Mouse (Mus musculus) midbrain, embryonic 12.5 days (tissue): ENCODE data around the gene Ang6. TPM values are rescaled to one million over a fixed set of nuclear protein-coding genes. Genes with fewer than 3 reads are reported as not detected.
"Not testable (repeated sequence)": the region's sequence is repeated elsewhere in the genome, so short reads cannot be mapped to it uniquely, and the experiment has no call there.

Source experiments
- ATAC-seq: fragments of 200-750 bp; cut with Nextera tagmentation; 2 replicates; pipeline ENCODE4 v1.8.0; 2017; ENCODE audit warnings: low read depth, moderate TSS enrichment, moderate library complexity; ENCODE audit not compliant: low FRiP score
- H3K27ac ChIP-seq: fragments of 300-500 bp; sonication (generic); replicated peaks from 2 replicates; pipeline ENCODE4 v1.5.1; 2016; ENCODE audit warnings: mild to moderate bottlenecking
- H3K27me3 ChIP-seq: fragments of 300-500 bp; sonication (generic); 2 replicates; pipeline ENCODE4 v1.6.1; 2016; ENCODE audit warnings: mild to moderate bottlenecking
- H3K36me3 ChIP-seq: fragments of 300-500 bp; sonication (generic); 2 replicates; pipeline ENCODE4 v1.6.1; 2016
- H3K4me1 ChIP-seq: fragments of 300-500 bp; sonication (generic); 2 replicates; pipeline ENCODE4 v1.6.1; 2016
- H3K4me2 ChIP-seq: fragments of 300-500 bp; sonication (generic); replicated peaks from 2 replicates; pipeline ENCODE4 v1.6.1; 2016; ENCODE audit warnings: mild to moderate bottlenecking, moderate library complexity
- H3K4me3 ChIP-seq: fragments of 300-500 bp; sonication (generic); 2 replicates; pipeline ENCODE4 v1.5.1; 2016; ENCODE audit warnings: mild to moderate bottlenecking
- H3K9ac ChIP-seq: fragments of 300-500 bp; sonication (generic); replicated peaks from 2 replicates; pipeline ENCODE4 v1.6.1; 2016; ENCODE audit warnings: mild to moderate bottlenecking, moderate library complexity
- H3K9me3 ChIP-seq: fragments of 300-500 bp; sonication (generic); 2 replicates; pipeline ENCODE4 v1.6.1; 2016; ENCODE audit warnings: mild to moderate bottlenecking
- WGBS: fragments of 180-500 bp; shearing (Covaris S2); methylation state at CpG from one replicate; pipeline ENCODE4 v1.1.7; 2016; 5-methylcytosine and 5-hydroxymethylcytosine counted together
- polyA plus RNA-seq: library from polyadenylated mRNA; unstranded; fragments of >200 nt; fragmentation: Nextera tagmentation; extraction: Ambion mirVana; gene quantifications from 2 replicates; pipeline ENCODE4 v1.2.1, GENCODE M21; 2016

The Ang6 gene
- polyA plus RNA-seq = not detected in 2 replicates

GRCm38 (mm10) chr14:44002169-44002568 lies at the start of gene Ang6:
Gene Ang6 (minus strand): TSS chr14:44002269.
- H3K4me2 ChIP-seq = no peak within 1 kb of the TSS
- H3K9ac ChIP-seq = no peak within 1 kb of the TSS
- no peak within 1 kb of the TSS for H3K4me3 ChIP-seq
- H3K27ac ChIP-seq = no peak within 1 kb of the TSS
- no peaks in the 10 kb centered on the region for H3K36me3 ChIP-seq
- 75% methylated on average over 1 of the region's 1 CpGs for WGBS
- no peak for ATAC-seq
- H3K9me3 ChIP-seq = no peaks in the 10 kb centered on the region
- no peaks in the 10 kb centered on the region for H3K4me1 ChIP-seq
- H3K27me3 ChIP-seq = no peaks in the 10 kb centered on the region

GRCm38 (mm10) chr14:44046567-44046966 lies 44.5 kb upstream of the Ang6 start:
- H3K27ac ChIP-seq, ATAC-seq, H3K9me3 ChIP-seq, H3K36me3 ChIP-seq, H3K4me2 ChIP-seq, H3K4me1 ChIP-seq, H3K27me3 ChIP-seq, H3K9ac ChIP-seq, H3K4me3 ChIP-seq: not testable (repeated sequence)
- WGBS = 90% methylated on average over 2 of the region's 2 CpGs

- H3K9me3 ChIP-seq, H3K4me1 ChIP-seq, H3K9ac ChIP-seq, ATAC-seq, H3K27ac ChIP-seq, H3K36me3 ChIP-seq, H3K4me2 ChIP-seq, H3K4me3 ChIP-seq, H3K27me3 ChIP-seq: not testable (repeated sequence)
- WGBS = 91% methylated on average over 1 of the region's 3 CpGs
Observed at GRCm38 (mm10) chr14:44031828-44032227, 29.8 kb upstream of the Ang6 start.

GRCm38 (mm10) chr14:44009686-44010085 lies 7.6 kb upstream of the Ang6 start:
- H3K9ac ChIP-seq, ATAC-seq, H3K4me2 ChIP-seq, H3K36me3 ChIP-seq, H3K27me3 ChIP-seq, H3K9me3 ChIP-seq, H3K27ac ChIP-seq, H3K4me3 ChIP-seq, H3K4me1 ChIP-seq: not testable (repeated sequence)
- WGBS = 51% methylated on average over 2 of the region's 2 CpGs

GRCm38 (mm10) chr14:44008021-44008420 lies 6.0 kb upstream of the Ang6 start:
- H3K36me3 ChIP-seq, H3K4me2 ChIP-seq, H3K27ac ChIP-seq, H3K9me3 ChIP-seq, H3K27me3 ChIP-seq, H3K4me3 ChIP-seq, H3K9ac ChIP-seq, H3K4me1 ChIP-seq, ATAC-seq: not testable (repeated sequence)
- no CpG with 5 or more reads among the region's 1 CpGs for WGBS

- no peaks in the 10 kb centered on the region for H3K4me1 ChIP-seq
- no peak overlapping the region for H3K4me3 ChIP-seq
- no peak overlapping the region for H3K4me2 ChIP-seq
- no peaks in the 10 kb centered on the region for H3K9me3 ChIP-seq
- 91% methylated on average over 3 of the region's 3 CpGs for WGBS
- H3K36me3 ChIP-seq = no peaks in the 10 kb centered on the region
- no peak overlapping the region for H3K9ac ChIP-seq
- H3K27me3 ChIP-seq = no peaks in the 10 kb centered on the region
- no peak overlapping the region for H3K27ac ChIP-seq
- no peak for ATAC-seq
Observed at GRCm38 (mm10) chr14:44001600-44001999, 469 bp downstream of the Ang6 start.

GRCm38 (mm10) chr14:43998455-43999000 lies 3.5 kb downstream of the Ang6 start:
- 80% methylated on average over 2 of the region's 2 CpGs for WGBS
- H3K36me3 ChIP-seq, H3K27ac ChIP-seq, H3K4me2 ChIP-seq, H3K4me1 ChIP-seq, H3K4me3 ChIP-seq, H3K9me3 ChIP-seq, H3K27me3 ChIP-seq, H3K9ac ChIP-seq, ATAC-seq: not testable (repeated sequence)

GRCm38 (mm10) chr14:43987404-43987803 lies 14.7 kb downstream of the Ang6 start:
- peak; percentile 70 for ATAC-seq

GRCm38 (mm10) chr14:43986147-43986546 lies 15.9 kb downstream of the Ang6 start:
- H3K36me3 ChIP-seq = no peaks in the 10 kb centered on the region

More at GRCm38 (mm10) chr14:43987404-43987803, 14.7 kb downstream of the Ang6 start:
- H3K9ac ChIP-seq, H3K36me3 ChIP-seq, H3K9me3 ChIP-seq, H3K4me3 ChIP-seq, H3K4me1 ChIP-seq, H3K27ac ChIP-seq, H3K4me2 ChIP-seq, H3K27me3 ChIP-seq: not testable (repeated sequence)
- WGBS = 17% methylated on average over 5 of the region's 5 CpGs

GRCm38 (mm10) chr14:43983897-43984296 lies 18.2 kb downstream of the Ang6 start:
- H3K4me1 ChIP-seq = no peaks in the 10 kb centered on the region
- H3K27me3 ChIP-seq = no peaks in the 10 kb centered on the region
- no peaks in the 10 kb centered on the region for H3K9me3 ChIP-seq
- WGBS = 1% methylated on average over 3 of the region's 4 CpGs
- no peak overlapping the region for H3K27ac ChIP-seq
- H3K4me2 ChIP-seq = no peak overlapping the region
- H3K36me3 ChIP-seq = no peaks in the 10 kb centered on the region
- no peak overlapping the region for H3K9ac ChIP-seq
- ATAC-seq = peak; percentile 84
- H3K4me3 ChIP-seq = no peak overlapping the region

More at GRCm38 (mm10) chr14:43986147-43986546, 15.9 kb downstream of the Ang6 start:
- Histone ChIP-seq H3K27ac (no peak overlapping the region), H3K9ac (no peak overlapping the region), H3K27me3 (no peaks in the 10 kb centered on the region), H3K9me3 (no peaks in the 10 kb centered on the region), H3K4me3 (no peak overlapping the region), H3K4me2 (no peak overlapping the region), H3K4me1 (no peaks in the 10 kb centered on the region)
- 98% methylated on average over 2 of the region's 2 CpGs for WGBS
- no peak for ATAC-seq

- 73% methylated on average over 4 of the region's 4 CpGs for WGBS
- H3K27ac ChIP-seq = no peak overlapping the region
- H3K4me2 ChIP-seq = no peak overlapping the region
- H3K9me3 ChIP-seq = no peaks in the 10 kb centered on the region
- no peak overlapping the region for H3K9ac ChIP-seq
- H3K4me3 ChIP-seq = no peak overlapping the region
- H3K4me1 ChIP-seq = no peaks in the 10 kb centered on the region
- no peaks in the 10 kb centered on the region for H3K36me3 ChIP-seq
- no peak for ATAC-seq
- no peaks in the 10 kb centered on the region for H3K27me3 ChIP-seq
Observed at GRCm38 (mm10) chr14:43983454-43983853, 18.6 kb downstream of the Ang6 start.

- not testable (repeated sequence) for H3K9ac ChIP-seq, H3K4me3 ChIP-seq, H3K4me2 ChIP-seq, H3K9me3 ChIP-seq, H3K36me3 ChIP-seq, H3K4me1 ChIP-seq, H3K27me3 ChIP-seq, ATAC-seq, H3K27ac ChIP-seq
- WGBS = no CpG with 5 or more reads among the region's 2 CpGs
Observed at GRCm38 (mm10) chr14:43956769-43957168, 45.3 kb downstream of the Ang6 start, which contains the start of gene Ang5. Gene Ang5 (plus strand): TSS chr14:43957069.

GRCm38 (mm10) chr14:43955074-43955473 lies 47.0 kb downstream of the Ang6 start:
- not testable (repeated sequence) for H3K4me2 ChIP-seq, ATAC-seq, H3K36me3 ChIP-seq, H3K4me3 ChIP-seq, H3K9me3 ChIP-seq, H3K27me3 ChIP-seq, H3K27ac ChIP-seq, H3K9ac ChIP-seq, H3K4me1 ChIP-seq
- WGBS = no CpG with 5 or more reads among the region's 1 CpGs
